Mouse (Mus musculus): ENCODE results near the gene Cdh1. TPM values are rescaled to one million over a fixed set of nuclear protein-coding genes. Genes with fewer than 3 reads are reported as not detected.
"Not testable (repeated sequence)": the region's sequence is repeated elsewhere in the genome, so short reads cannot be mapped to it uniquely, and the experiment has no call there.

Gene Cdh1
- polyA plus RNA-seq, 1 experiment from 2014 or later, result 9.0 TPM

- Histone ChIP-seq H3K9me3 (no peaks in the 10 kb centered on the region), H3K4me3 (peak overlapping the region; percentile 63), H3K4me1 (replicated peaks) (peaks cover 37% of the 10 kb centered on the region), H3K36me3 (no peaks in the 10 kb centered on the region), H3K27ac (0 out of 2 replicates have a peak overlapping the region, but pooled peaks have one; percentile 73), H3K27me3 (ENCODE audit: insufficient read depth, poor library complexity, severe bottlenecking) (peaks cover 82% of the 10 kb centered on the region)
- DNase-seq (ENCODE audit: low spot score), result peak; percentile 19
- under 1% methylated on average over 19 of the region's 19 CpGs for WGBS
Measured at GRCm38 (mm10) chr8:106603933-106604332, 782 bp downstream of the Cdh1 start.

- H3K4me1 ChIP-seq (replicated peaks), result peaks cover 23% of the 10 kb centered on the region
- 75% methylated on average over 7 of the region's 7 CpGs for WGBS
- H3K36me3 ChIP-seq, result no peaks in the 10 kb centered on the region
- H3K27me3 ChIP-seq (ENCODE audit: insufficient read depth, poor library complexity, severe bottlenecking), result peaks cover 72% of the 10 kb centered on the region
- H3K9me3 ChIP-seq, result no peaks in the 10 kb centered on the region
- no peak overlapping the region for H3K27ac ChIP-seq
- no peak for DNase-seq (ENCODE audit: low spot score)
- H3K4me3 ChIP-seq, result no peak overlapping the region
Measured at GRCm38 (mm10) chr8:106605657-106606056, 2.5 kb downstream of the Cdh1 start.

- Histone ChIP-seq H3K9me3 (no peaks in the 10 kb centered on the region), H3K27ac (no peak overlapping the region), H3K4me1 (replicated peaks) (peaks cover 20% of the 10 kb centered on the region), H3K4me3 (no peak overlapping the region), H3K36me3 (no peaks in the 10 kb centered on the region), H3K27me3 (ENCODE audit: insufficient read depth, poor library complexity, severe bottlenecking) (peaks cover 67% of the 10 kb centered on the region)
- no peak for DNase-seq (ENCODE audit: low spot score)
- WGBS, result 43% methylated on average over 4 of the region's 4 CpGs
Measured at GRCm38 (mm10) chr8:106606121-106606520, 3.0 kb downstream of the Cdh1 start.

- WGBS, result 36% methylated on average over 15 of the region's 15 CpGs
- no peak for DNase-seq (ENCODE audit: low spot score)
- Histone ChIP-seq H3K9me3 (no peaks in the 10 kb centered on the region), H3K4me1 (replicated peaks) (peaks cover 21% of the 10 kb centered on the region), H3K4me3 (no peak overlapping the region), H3K27me3 (ENCODE audit: insufficient read depth, poor library complexity, severe bottlenecking) (peaks cover 61% of the 10 kb centered on the region), H3K36me3 (no peaks in the 10 kb centered on the region), H3K27ac (no peak overlapping the region)
Measured at GRCm38 (mm10) chr8:106606601-106607145, 3.5 kb downstream of the Cdh1 start.

GRCm38 (mm10) chr8:106607783-106608182 lies 4.6 kb downstream of the Cdh1 start:
- peaks cover 50% of the 10 kb centered on the region for H3K27me3 ChIP-seq (ENCODE audit: insufficient read depth, poor library complexity, severe bottlenecking)
- WGBS, result 82% methylated on average over 4 of the region's 4 CpGs
- not testable (repeated sequence) for DNase-seq (ENCODE audit: low spot score)

GRCm38 (mm10) chr8:106608425-106608824 lies 5.3 kb downstream of the Cdh1 start:
- Histone ChIP-seq H3K36me3 (no peaks in the 10 kb centered on the region), H3K9me3 (no peaks in the 10 kb centered on the region), H3K4me1 (replicated peaks) (peaks cover 23% of the 10 kb centered on the region), H3K27ac (no peak overlapping the region), H3K27me3 (ENCODE audit: insufficient read depth, poor library complexity, severe bottlenecking) (peaks cover 44% of the 10 kb centered on the region), H3K4me3 (no peak overlapping the region)
- 57% methylated on average over 3 of the region's 3 CpGs for WGBS
- no peak for DNase-seq (ENCODE audit: low spot score)

More at GRCm38 (mm10) chr8:106607783-106608182, 4.6 kb downstream of the Cdh1 start:
- H3K27ac ChIP-seq, H3K9me3 ChIP-seq, H3K36me3 ChIP-seq, H3K4me3 ChIP-seq: not testable (repeated sequence)
- peaks cover 29% of the 10 kb centered on the region for H3K4me1 ChIP-seq (replicated peaks)

- no peak for DNase-seq (ENCODE audit: low spot score)
- no peaks in the 10 kb centered on the region for H3K36me3 ChIP-seq
- 83% methylated on average over 7 of the region's 7 CpGs for WGBS
- H3K27ac ChIP-seq, result no peak overlapping the region
- H3K9me3 ChIP-seq, result no peaks in the 10 kb centered on the region
- peaks cover 14% of the 10 kb centered on the region for H3K4me1 ChIP-seq (replicated peaks)
- H3K4me3 ChIP-seq, result no peak overlapping the region
- peaks cover 35% of the 10 kb centered on the region for H3K27me3 ChIP-seq (ENCODE audit: insufficient read depth, poor library complexity, severe bottlenecking)
Measured at GRCm38 (mm10) chr8:106609076-106609903, 6.1 kb downstream of the Cdh1 start.

GRCm38 (mm10) chr8:106610958-106611640 lies 7.9 kb downstream of the Cdh1 start:
- Histone ChIP-seq H3K4me3 (no peak overlapping the region), H3K36me3 (no peaks in the 10 kb centered on the region), H3K9me3 (no peaks in the 10 kb centered on the region), H3K27ac (no peak overlapping the region), H3K27me3 (ENCODE audit: insufficient read depth, poor library complexity, severe bottlenecking) (peaks cover 17% of the 10 kb centered on the region), H3K4me1 (replicated peaks) (peaks cover 24% of the 10 kb centered on the region)
- WGBS, result 63% methylated on average over 9 of the region's 9 CpGs
- no peak for DNase-seq (ENCODE audit: low spot score)

GRCm38 (mm10) chr8:106612047-106612446 lies 8.9 kb downstream of the Cdh1 start:
- H3K27ac ChIP-seq, result no peak overlapping the region; the same call in 1 of the 2 replicates
- DNase-seq (ENCODE audit: low spot score), result no peak
- whole genome bisulfite sequencing, result 71% methylated on average over 3 of the region's 3 CpGs
- no peaks in the 10 kb centered on the region for H3K36me3 ChIP-seq
- H3K9me3 ChIP-seq, result no peaks in the 10 kb centered on the region
- H3K27me3 ChIP-seq (ENCODE audit: insufficient read depth, poor library complexity, severe bottlenecking), result peaks cover 8% of the 10 kb centered on the region
- no peak overlapping the region for H3K4me3 ChIP-seq
- H3K4me1 ChIP-seq (replicated peaks), result peaks cover 25% of the 10 kb centered on the region

- no peaks in the 10 kb centered on the region for H3K36me3 ChIP-seq
- H3K4me3 ChIP-seq, result no peak overlapping the region
- WGBS, result 37% methylated on average over 5 of the region's 5 CpGs
- DNase-seq (ENCODE audit: low spot score), result no peak
- H3K4me1 ChIP-seq (replicated peaks), result peaks cover 39% of the 10 kb centered on the region
- no peaks in the 10 kb centered on the region for H3K9me3 ChIP-seq
- H3K27me3 ChIP-seq (ENCODE audit: insufficient read depth, poor library complexity, severe bottlenecking), result no peaks in the 10 kb centered on the region; the same call in 1 of the 2 replicates
- H3K27ac ChIP-seq, result no peak overlapping the region
Measured at GRCm38 (mm10) chr8:106614704-106615103, 11.6 kb downstream of the Cdh1 start.

GRCm38 (mm10) chr8:106615661-106616299 lies 12.6 kb downstream of the Cdh1 start:
- Histone ChIP-seq H3K4me1 (replicated peaks) (peaks cover 49% of the 10 kb centered on the region), H3K27ac (no peak overlapping the region), H3K4me3 (no peak overlapping the region), H3K9me3 (no peaks in the 10 kb centered on the region), H3K36me3 (no peaks in the 10 kb centered on the region), H3K27me3 (ENCODE audit: insufficient read depth, poor library complexity, severe bottlenecking) (no peaks in the 10 kb centered on the region; the same call in 1 of the 2 replicates)
- WGBS, result 80% methylated on average over 10 of the region's 10 CpGs
- DNase-seq (ENCODE audit: low spot score), result no peak

GRCm38 (mm10) chr8:106616679-106617078 lies 13.5 kb downstream of the Cdh1 start:
- Histone ChIP-seq H3K4me1 (replicated peaks) (peaks cover 46% of the 10 kb centered on the region), H3K9me3 (no peaks in the 10 kb centered on the region), H3K4me3 (no peak overlapping the region), H3K27me3 (ENCODE audit: insufficient read depth, poor library complexity, severe bottlenecking) (no peaks in the 10 kb centered on the region; the same call in 1 of the 2 replicates), H3K27ac (no peak overlapping the region), H3K36me3 (no peaks in the 10 kb centered on the region)
- 43% methylated on average over 4 of the region's 4 CpGs for WGBS
- no peak for DNase-seq (ENCODE audit: low spot score)

Data from hindbrain, embryonic 10.5 days (tissue).